Mouse (Mus musculus) left cerebral cortex, postnatal 10 days (tissue): ENCODE measurements around the gene Mcur1. TPM values are rescaled to one million over a fixed set of nuclear protein-coding genes. Genes with fewer than 3 reads are reported as not detected.

ENCODE experiments used
- DNase-seq, 2 experiments: peaks; one replicate each; pipeline ENCODE4 v3.0.0; 2021 to 2022; ENCODE audit warnings: low spot score in 2 of 2, mixed read lengths in 1 of 2; ENCODE audit errors: extremely low spot score in 1 of 2
- intact Hi-C: fragments of 180-260 bp; cut with DNase I; formaldehyde crosslinking; loops from one replicate; pipeline ENCODE4 v1.15.1; 2025
- total RNA-seq, 2 experiments: library from RNA; stranded (reverse); gene quantifications; 2 replicates each; pipeline ENCODE4 v1.2.3; 2021

The Mcur1 gene
- 10 to 100 TPM; 12.1 to 12.2 TPM for total RNA-seq

- peak; percentile 62 to 97 for DNase-seq
- intact Hi-C loops: loop anchor here (10.0 kb wide), 3 partner anchors 155 to 385 kb away; partner anchors contain the start of gene Tbc1d7
Measured at GRCm38 (mm10) chr13:43559711-43560457, at the start of gene Mcur1. Gene Mcur1, minus strand, starts transcription at chr13:43560191.

- intact Hi-C loops: no loop called here
- DNase-seq: no peak
Measured at GRCm38 (mm10) chr13:43608854-43609253, 48.9 kb upstream of the Mcur1 start.

GRCm38 (mm10) chr13:43603042-43603441 is 43.1 kb upstream of the Mcur1 start:
- intact Hi-C loops: no loop called here
- no peak for DNase-seq

- no peak for DNase-seq
- intact Hi-C loops: no loop called here
Measured at GRCm38 (mm10) chr13:43602440-43602839, 42.4 kb upstream of the Mcur1 start.

GRCm38 (mm10) chr13:43600967-43601366 is 41.0 kb upstream of the Mcur1 start:
- no peak for DNase-seq
- intact Hi-C loops: no loop called here

- intact Hi-C loops: loop anchor here (2.0 kb wide), 1 partner anchor 129 kb away; no protein-coding TSS in a partner anchor
Measured at GRCm38 (mm10) chr13:43595896-43596295, 35.9 kb upstream of the Mcur1 start.

GRCm38 (mm10) chr13:43592681-43593068 is 32.7 kb upstream of the Mcur1 start:
- intact Hi-C loops: no loop called here
- no peak for DNase-seq

More at GRCm38 (mm10) chr13:43595896-43596295, 35.9 kb upstream of the Mcur1 start:
- DNase-seq: no peak

- intact Hi-C loops: no loop called here
- no peak for DNase-seq
Measured at GRCm38 (mm10) chr13:43591828-43592680, 32.1 kb upstream of the Mcur1 start.

- no peak for DNase-seq
- intact Hi-C loops: no loop called here
Measured at GRCm38 (mm10) chr13:43587844-43588840, 28.2 kb upstream of the Mcur1 start.

- intact Hi-C loops: no loop called here
- no peak for DNase-seq
Measured at GRCm38 (mm10) chr13:43586966-43587365, 27.0 kb upstream of the Mcur1 start.

- no peak for DNase-seq
- intact Hi-C loops: no loop called here
Measured at GRCm38 (mm10) chr13:43585335-43585734, 25.3 kb upstream of the Mcur1 start.

GRCm38 (mm10) chr13:43583504-43583903 is 23.5 kb upstream of the Mcur1 start:
- peak in 1 of 2 experiments; percentile 59 for DNase-seq
- intact Hi-C loops: no loop called here

GRCm38 (mm10) chr13:43582961-43583360 is 23.0 kb upstream of the Mcur1 start:
- no peak for DNase-seq
- intact Hi-C loops: no loop called here

- intact Hi-C loops: no loop called here
- no peak for DNase-seq
Measured at GRCm38 (mm10) chr13:43580661-43581060, 20.7 kb upstream of the Mcur1 start.

GRCm38 (mm10) chr13:43579740-43580139 is 19.7 kb upstream of the Mcur1 start:
- intact Hi-C loops: no loop called here
- peak in 1 of 2 experiments; percentile 50 for DNase-seq

- intact Hi-C loops: no loop called here
- DNase-seq: no peak
Measured at GRCm38 (mm10) chr13:43577766-43578165, 17.8 kb upstream of the Mcur1 start.

- peak in 1 of 2 experiments; percentile 31 for DNase-seq
- intact Hi-C loops: no loop called here
Measured at GRCm38 (mm10) chr13:43577254-43577653, 17.3 kb upstream of the Mcur1 start.

GRCm38 (mm10) chr13:43575431-43575830 is 15.4 kb upstream of the Mcur1 start:
- no peak for DNase-seq
- intact Hi-C loops: no loop called here

- DNase-seq: no peak
- intact Hi-C loops: no loop called here
Measured at GRCm38 (mm10) chr13:43573979-43574378, 14.0 kb upstream of the Mcur1 start.
